Mouse (Mus musculus) G1E (cell line): ENCODE data around the gene Slc6a19.
"Not testable (repeated sequence)": the region's sequence is repeated elsewhere in the genome, so short reads cannot be mapped to it uniquely, and the experiment has no call there.

ENCODE experiments used
- CTCF ChIP-seq: IDR thresholded peaks from 2 replicates; pipeline ENCODE4 v1.5.1; 2012; ENCODE audit warnings: low read depth, low read length, inconsistent platforms, mixed read lengths
- GATA1 ChIP-seq: IDR thresholded peaks from 2 replicates; pipeline ENCODE4 v1.6.1; 2012; ENCODE audit warnings: borderline replicate concordance, low read length, inconsistent platforms, mixed read lengths
- GATA2 ChIP-seq: IDR thresholded peaks from 2 replicates; pipeline ENCODE4 v1.6.1; 2012; ENCODE audit warnings: low read depth, low read length, inconsistent platforms, borderline replicate concordance
- TAL1 ChIP-seq: conservative IDR thresholded peaks from 2 replicates; pipeline ENCODE4 v1.6.1; 2012; ENCODE audit warnings: low read depth, low read length, inconsistent platforms, mixed read lengths

DNA sequence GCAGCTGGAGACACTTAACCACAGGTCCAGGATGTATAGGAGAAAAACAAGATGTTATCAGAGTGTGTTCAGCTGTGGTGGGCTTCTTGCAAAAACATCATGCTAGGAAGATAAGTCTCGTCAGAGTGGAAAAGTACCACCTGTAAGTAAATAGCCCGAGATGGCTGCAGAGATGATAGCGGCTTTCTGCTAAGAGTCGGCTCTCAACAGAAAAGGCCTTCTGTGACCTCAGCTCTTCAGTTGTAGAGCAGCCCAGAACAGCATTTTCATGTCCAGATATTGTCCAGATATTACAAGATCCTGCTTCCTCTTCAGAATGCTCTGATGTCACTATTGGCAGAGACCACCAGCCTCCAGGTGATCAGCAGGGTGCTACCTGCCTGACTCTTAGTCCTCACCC lies 1.2 kb downstream of the Slc6a19 start:
- TF ChIP-seq CTCF, TAL1, GATA1, GATA2: not testable (repeated sequence)
